Mouse (Mus musculus) intestine, embryonic 16.5 days (tissue): ENCODE data around the gene Negr1. TPM values are rescaled to one million over a fixed set of nuclear protein-coding genes. Genes with fewer than 3 reads are reported as not detected.
A peak's percentile ranks its signal among the peaks of the same experiment; 100 is the strongest.

Experiments
- ATAC-seq: fragments of 200-750 bp; cut with Nextera tagmentation; 2 replicates; pipeline ENCODE4 v1.8.0; 2017; ENCODE audit warnings: moderate TSS enrichment, moderate library complexity
- H3K27ac ChIP-seq: fragments of 300-500 bp; sonication (generic); 2 replicates; pipeline ENCODE4 v1.5.1; 2014; ENCODE audit warnings: mild to moderate bottlenecking, low read length
- H3K27me3 ChIP-seq: fragments of 300-500 bp; sonication (generic); replicated peaks from 2 replicates; pipeline ENCODE4 v1.6.1; 2014; ENCODE audit warnings: low read length, control low read depth, mixed read lengths; ENCODE audit not compliant: control insufficient read depth, insufficient read depth
- H3K36me3 ChIP-seq: fragments of 300-500 bp; sonication (generic); 2 replicates; pipeline ENCODE4 v1.6.1; 2014; ENCODE audit warnings: low read length, control low read depth; ENCODE audit not compliant: control insufficient read depth, insufficient read depth
- H3K4me1 ChIP-seq: fragments of 300-500 bp; sonication (generic); 2 replicates; pipeline ENCODE4 v1.6.1; 2014; ENCODE audit warnings: low read length, control low read depth, mixed read lengths; ENCODE audit not compliant: control insufficient read depth, insufficient read depth
- H3K4me2 ChIP-seq: fragments of 300-500 bp; sonication (generic); 2 replicates; pipeline ENCODE4 v1.6.1; 2014; ENCODE audit warnings: low read depth, low read length, control low read depth
- H3K4me3 ChIP-seq: fragments of 300-500 bp; sonication (generic); 2 replicates; pipeline ENCODE4 v1.5.1; 2014; ENCODE audit warnings: mild to moderate bottlenecking, low read length
- H3K9ac ChIP-seq: fragments of 300-500 bp; sonication (generic); 2 replicates; pipeline ENCODE4 v1.6.1; 2014; ENCODE audit warnings: low read depth, low read length
- H3K9me3 ChIP-seq: fragments of 300-500 bp; sonication (generic); 2 replicates; pipeline ENCODE4 v1.6.1; 2016; ENCODE audit warnings: low read length, control low read depth; ENCODE audit not compliant: control insufficient read depth
- WGBS: fragments of 180-500 bp; shearing (Covaris S2); extraction: QIAGEN DNeasy Blood & Tissue Kit; methylation state at CpG from one replicate; pipeline ENCODE4 v1.1.7; 2014; 5-methylcytosine and 5-hydroxymethylcytosine counted together
- polyA plus RNA-seq: library from polyadenylated mRNA; unstranded; fragments of >200 nt; fragmentation: Nextera tagmentation; extraction: Ambion mirVana; gene quantifications from 2 replicates; pipeline ENCODE4 v1.2.1, GENCODE M21; 2015

Negr1 gene
- polyA plus RNA-seq, 1 experiment from 2014 or later: 2.5 TPM

GRCm38 (mm10) chr3:157281259-157281658, 719.7 kb downstream of the Negr1 start:
- Histone ChIP-seq H3K9ac (no peak overlapping the region), H3K27ac (no peak overlapping the region), H3K9me3 (no peaks in the 10 kb centered on the region), H3K27me3 (no peaks in the 10 kb centered on the region), H3K4me1 (no peaks in the 10 kb centered on the region), H3K4me3 (no peak overlapping the region), H3K4me2 (no peak overlapping the region), H3K36me3 (no peaks in the 10 kb centered on the region)
- no peak for ATAC-seq

- Histone ChIP-seq H3K9ac (no peak overlapping the region), H3K27ac (no peak overlapping the region), H3K4me1 (no peaks in the 10 kb centered on the region), H3K4me3 (no peak overlapping the region), H3K36me3 (no peaks in the 10 kb centered on the region), H3K9me3 (no peaks in the 10 kb centered on the region), H3K27me3 (no peaks in the 10 kb centered on the region), H3K4me2 (no peak overlapping the region)
- WGBS: 71% methylated on average over 1 of the region's 1 CpGs
- ATAC-seq: no peak
These were observed 729.7 kb downstream of the Negr1 start for GRCm38 (mm10) chr3:157291286-157291685.

- H3K4me3 ChIP-seq: no peak overlapping the region
- 72% methylated on average over 4 of the region's 4 CpGs for WGBS
- ATAC-seq: no peak
These were observed 735.6 kb downstream of the Negr1 start for GRCm38 (mm10) chr3:157297216-157297615.

GRCm38 (mm10) chr3:157303430-157304116, 742.0 kb downstream of the Negr1 start:
- 64% methylated on average over 4 of the region's 4 CpGs for WGBS
- H3K4me3 ChIP-seq: no peak overlapping the region
- peaks cover 3% of the 10 kb centered on the region; the same call in 1 of the 2 replicates for H3K9me3 ChIP-seq
- no peaks in the 10 kb centered on the region for H3K27me3 ChIP-seq
- no peak overlapping the region for H3K9ac ChIP-seq
- no peak for ATAC-seq
- H3K4me2 ChIP-seq: no peak overlapping the region
- H3K27ac ChIP-seq: no peak overlapping the region
- no peaks in the 10 kb centered on the region for H3K4me1 ChIP-seq
- no peaks in the 10 kb centered on the region for H3K36me3 ChIP-seq

More at GRCm38 (mm10) chr3:157297216-157297615, 735.6 kb downstream of the Negr1 start:
- H3K9me3 ChIP-seq: peaks cover 3% of the 10 kb centered on the region; the same call in 1 of the 2 replicates
- H3K4me2 ChIP-seq: no peak overlapping the region
- H3K9ac ChIP-seq: no peak overlapping the region
- no peak overlapping the region for H3K27ac ChIP-seq
- no peaks in the 10 kb centered on the region for H3K27me3 ChIP-seq
- no peaks in the 10 kb centered on the region for H3K36me3 ChIP-seq
- H3K4me1 ChIP-seq: no peaks in the 10 kb centered on the region

- 68% methylated on average over 1 of the region's 1 CpGs for WGBS
These were observed 759.5 kb downstream of the Negr1 start for GRCm38 (mm10) chr3:157321081-157321573.

GRCm38 (mm10) chr3:157321834-157322233, 760.2 kb downstream of the Negr1 start:
- H3K9me3 ChIP-seq: no peaks in the 10 kb centered on the region
- no peak overlapping the region for H3K9ac ChIP-seq
- no peak overlapping the region for H3K4me3 ChIP-seq
- no peak for ATAC-seq
- no peak overlapping the region for H3K4me2 ChIP-seq
- H3K27ac ChIP-seq: no peak overlapping the region
- 41% methylated on average over 1 of the region's 1 CpGs for WGBS
- H3K36me3 ChIP-seq: no peaks in the 10 kb centered on the region
- no peaks in the 10 kb centered on the region for H3K4me1 ChIP-seq
- H3K27me3 ChIP-seq: no peaks in the 10 kb centered on the region

More at GRCm38 (mm10) chr3:157321081-157321573, 759.5 kb downstream of the Negr1 start:
- H3K9ac ChIP-seq: no peak overlapping the region
- H3K9me3 ChIP-seq: no peaks in the 10 kb centered on the region
- H3K27ac ChIP-seq: no peak overlapping the region
- no peak for ATAC-seq
- H3K27me3 ChIP-seq: no peaks in the 10 kb centered on the region
- H3K4me2 ChIP-seq: no peak overlapping the region
- no peaks in the 10 kb centered on the region for H3K36me3 ChIP-seq
- H3K4me3 ChIP-seq: no peak overlapping the region
- H3K4me1 ChIP-seq: no peaks in the 10 kb centered on the region

- Histone ChIP-seq H3K27me3 (no peaks in the 10 kb centered on the region), H3K4me2 (no peak overlapping the region), H3K4me3 (no peak overlapping the region), H3K27ac (no peak overlapping the region), H3K4me1 (no peaks in the 10 kb centered on the region), H3K36me3 (no peaks in the 10 kb centered on the region), H3K9ac (no peak overlapping the region), H3K9me3 (no peaks in the 10 kb centered on the region)
- 76% methylated on average over 1 of the region's 1 CpGs for WGBS
- no peak for ATAC-seq
These were observed 772.6 kb downstream of the Negr1 start for GRCm38 (mm10) chr3:157334169-157334568.

GRCm38 (mm10) chr3:157349480-157349879, 787.9 kb downstream of the Negr1 start:
- no peaks in the 10 kb centered on the region for H3K9me3 ChIP-seq
- no peaks in the 10 kb centered on the region for H3K27me3 ChIP-seq
- no peak overlapping the region for H3K4me3 ChIP-seq
- no peak overlapping the region for H3K27ac ChIP-seq
- H3K4me1 ChIP-seq: no peaks in the 10 kb centered on the region
- no peak overlapping the region for H3K9ac ChIP-seq
- H3K4me2 ChIP-seq: no peak overlapping the region
- 75% methylated on average over 2 of the region's 2 CpGs for WGBS
- ATAC-seq: no peak
- no peaks in the 10 kb centered on the region for H3K36me3 ChIP-seq

GRCm38 (mm10) chr3:157358905-157359304, 797.3 kb downstream of the Negr1 start:
- Histone ChIP-seq H3K4me3 (no peak overlapping the region), H3K27ac (no peak overlapping the region), H3K27me3 (no peaks in the 10 kb centered on the region), H3K36me3 (no peaks in the 10 kb centered on the region), H3K4me2 (no peak overlapping the region), H3K9me3 (no peaks in the 10 kb centered on the region), H3K9ac (no peak overlapping the region), H3K4me1 (no peaks in the 10 kb centered on the region)
- WGBS: 40% methylated on average over 3 of the region's 3 CpGs
- ATAC-seq: peak; percentile 73

- ATAC-seq: no peak
- 76% methylated on average over 6 of the region's 6 CpGs for WGBS
These were observed 798.2 kb downstream of the Negr1 start for GRCm38 (mm10) chr3:157359840-157360239.

More at GRCm38 (mm10) chr3:157359840-157360239, 798.2 kb downstream of the Negr1 start:
- H3K27ac ChIP-seq: no peak overlapping the region
- H3K4me3 ChIP-seq: no peak overlapping the region
- no peaks in the 10 kb centered on the region for H3K9me3 ChIP-seq
- no peaks in the 10 kb centered on the region for H3K27me3 ChIP-seq
- no peaks in the 10 kb centered on the region for H3K4me1 ChIP-seq
- no peak overlapping the region for H3K4me2 ChIP-seq
- H3K36me3 ChIP-seq: no peaks in the 10 kb centered on the region
- H3K9ac ChIP-seq: no peak overlapping the region
